Mouse (Mus musculus) right cerebral cortex, postnatal 4 days (tissue): Measurements from ENCODE around the gene Map6.
A peak's percentile ranks its signal among the peaks of the same experiment; 100 is the strongest.

Source experiments
- DNase-seq: peaks from one replicate; pipeline ENCODE4 v3.0.0-alpha.2; 2022

The Map6 gene

DNA sequence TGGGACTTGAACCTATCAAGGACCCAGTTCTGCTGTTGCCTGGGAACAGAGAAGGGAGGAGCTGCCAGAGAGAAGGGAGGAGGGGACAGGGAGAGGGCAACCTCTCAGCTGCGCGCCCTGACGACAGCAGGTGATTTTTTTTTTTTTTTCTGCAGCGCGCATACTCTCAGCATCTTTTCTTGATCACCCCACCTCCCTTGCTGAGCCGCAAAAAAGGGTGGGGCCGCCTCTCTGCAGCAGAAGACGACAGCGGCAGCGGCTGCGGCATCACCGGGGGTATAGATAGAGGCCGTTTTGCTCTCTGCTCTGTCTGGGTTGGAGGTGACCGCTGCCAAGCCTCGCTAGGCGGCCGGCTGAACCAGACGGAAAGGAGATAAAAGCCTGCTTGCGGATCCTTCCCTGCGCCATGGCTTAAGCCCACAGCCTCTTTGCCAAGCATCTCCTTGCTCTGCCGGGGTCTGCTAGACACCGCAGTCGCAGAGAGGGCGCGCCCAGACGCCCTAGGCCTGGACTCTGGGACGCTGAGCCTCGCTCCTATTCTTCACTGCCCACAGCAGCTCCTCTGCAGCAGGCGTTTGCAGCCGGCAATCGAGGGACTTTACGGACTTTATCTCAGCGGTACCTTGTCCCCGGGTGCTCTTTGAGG, at the start of gene Map6:
TSS of gene Map6 (plus strand) at position 197 of the 646 bp plus-strand sequence.
- peak; percentile 68 for DNase-seq

DNA sequence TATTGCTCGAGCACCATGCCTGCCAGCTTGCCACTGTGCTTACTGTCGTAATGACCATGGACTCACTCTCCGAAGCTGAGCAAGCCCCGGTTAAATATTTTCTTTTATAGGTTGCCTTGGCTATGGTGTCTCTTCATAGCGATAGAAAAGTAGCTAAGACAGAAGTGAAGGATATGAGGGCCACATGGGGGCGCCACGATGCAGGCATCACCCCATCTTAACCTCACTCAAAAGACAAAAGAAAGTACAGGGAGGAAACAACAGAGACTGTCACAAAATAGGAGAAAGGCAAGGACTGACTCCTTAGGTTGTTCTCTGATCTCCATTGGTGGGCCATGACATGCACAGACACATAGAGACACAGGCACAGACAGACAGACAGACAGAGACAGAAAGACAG, 43.0 kb upstream of the Map6 start:
- no peak for DNase-seq

DNA sequence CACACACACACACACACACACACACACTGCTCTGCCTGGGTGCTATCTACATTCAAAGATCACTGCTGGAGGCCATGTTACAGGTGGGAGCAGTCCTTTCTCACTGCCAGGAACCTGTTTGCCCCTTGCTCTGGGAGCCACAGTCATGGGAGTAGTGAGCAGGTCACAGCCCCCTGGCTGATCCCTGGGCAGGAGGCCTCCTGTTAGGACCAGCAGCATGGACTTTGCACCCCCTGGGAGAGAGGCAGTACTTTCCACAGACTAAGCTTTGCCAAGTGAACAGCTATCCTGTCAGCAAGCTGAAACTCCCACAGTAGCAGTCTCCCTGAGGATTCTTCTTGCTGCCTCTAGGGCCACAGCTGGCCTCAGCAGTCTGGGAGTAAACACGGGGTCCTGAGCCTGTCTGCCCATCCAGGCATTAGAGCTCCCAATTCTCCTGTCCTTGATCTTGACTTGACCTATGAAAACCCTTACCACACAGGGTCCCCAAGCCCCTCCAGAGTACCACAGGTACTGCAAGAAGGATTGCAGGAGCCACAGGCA, 42.5 kb upstream of the Map6 start:
- no peak for DNase-seq

DNA sequence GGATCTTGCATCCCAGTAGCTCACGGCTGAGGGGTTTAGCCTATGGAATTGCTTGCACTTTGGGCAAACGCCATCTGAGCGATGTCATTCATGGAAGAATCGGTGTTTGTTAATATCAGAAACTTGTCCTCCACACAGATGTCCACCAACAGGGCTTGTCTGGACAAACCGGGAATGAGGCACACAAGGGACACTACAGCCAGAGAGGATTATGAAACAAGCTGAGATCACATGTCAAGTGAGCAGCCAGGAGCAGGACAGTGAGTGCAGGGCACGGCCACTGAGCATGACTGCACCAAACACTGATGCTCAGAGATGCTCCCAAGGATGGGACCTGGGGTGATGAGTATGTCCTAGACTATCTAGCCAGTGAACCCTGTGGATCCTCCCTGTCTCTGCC, 41.8 kb upstream of the Map6 start:
- DNase-seq, result no peak

DNA sequence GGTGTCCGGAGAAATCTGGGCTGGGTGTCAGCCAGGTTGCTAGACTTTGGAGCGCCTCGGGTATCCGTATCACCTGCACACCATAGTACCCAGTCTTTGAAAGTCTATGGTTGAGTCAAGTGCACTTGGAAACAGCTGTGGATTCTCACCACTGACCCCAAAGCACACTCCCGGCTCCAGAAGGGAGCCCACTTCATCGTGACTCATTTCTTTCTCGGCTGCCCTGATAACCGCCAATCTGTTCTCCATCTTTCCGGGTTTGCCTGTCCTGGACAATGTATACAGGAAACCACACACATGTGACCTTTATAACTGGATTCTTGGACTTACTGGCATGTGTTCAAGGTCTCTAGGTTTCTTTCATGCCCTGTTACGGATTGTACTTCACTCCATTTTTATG, 40.6 kb upstream of the Map6 start:
- no peak for DNase-seq

DNA sequence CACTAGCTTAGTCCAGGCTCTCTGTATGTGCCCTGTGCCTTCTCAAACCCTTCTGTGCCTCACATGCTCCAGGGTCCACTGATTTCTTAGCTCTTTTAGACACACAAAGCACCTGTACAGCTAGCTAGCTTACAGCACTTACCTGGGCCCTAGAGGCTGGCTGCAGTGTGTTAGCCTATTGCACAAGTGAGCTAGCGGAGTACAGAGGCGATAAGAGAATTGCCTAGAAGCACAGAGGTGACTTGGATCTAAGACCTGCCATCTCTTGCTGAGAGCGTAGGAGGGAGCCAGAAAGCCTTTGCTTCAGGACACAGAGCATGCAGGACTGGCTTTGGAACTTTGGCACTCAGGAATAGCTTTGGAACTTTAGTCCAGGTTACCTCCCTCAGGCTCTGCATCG, 40.0 kb upstream of the Map6 start:
- no peak for DNase-seq

DNA sequence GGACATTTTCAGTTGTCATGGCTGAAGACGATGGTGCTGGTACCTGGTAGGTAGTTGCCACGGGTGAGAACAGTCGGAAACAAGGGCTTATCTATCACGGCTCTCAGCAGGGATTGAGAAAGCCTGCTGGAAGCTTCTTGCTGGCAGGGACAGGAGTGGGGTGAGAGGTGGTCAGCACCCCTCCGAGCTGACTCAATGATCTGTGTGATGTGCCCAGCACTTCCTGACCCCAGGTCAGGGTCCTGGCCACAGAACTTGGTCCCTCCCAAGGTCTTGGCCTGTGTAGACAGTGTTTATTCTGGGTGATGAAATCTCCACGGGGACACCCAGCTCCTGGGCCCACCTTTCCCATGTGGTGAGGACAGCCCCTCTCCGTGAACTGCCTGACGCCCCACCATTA, 38.4 kb upstream of the Map6 start:
- DNase-seq, result no peak

DNA sequence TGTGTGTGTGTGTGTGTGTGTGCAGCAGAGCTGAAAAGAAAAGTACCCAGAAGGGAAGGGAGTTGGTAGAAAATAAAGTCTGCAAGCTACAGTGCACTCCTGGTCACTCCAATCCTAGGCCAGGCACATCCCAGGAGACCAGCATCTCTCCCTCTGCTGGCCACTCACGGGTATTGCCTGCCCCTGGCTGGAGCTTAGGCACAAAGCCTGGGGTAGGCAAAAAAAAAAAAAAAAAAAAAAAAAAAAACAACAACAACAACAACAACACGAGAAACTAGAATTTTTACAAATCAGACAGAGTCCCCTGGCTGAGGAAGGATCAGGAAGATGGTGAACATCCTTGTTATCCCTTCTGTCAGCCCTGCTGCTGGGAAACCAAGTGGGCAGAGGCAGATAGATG, 37.8 kb upstream of the Map6 start:
- DNase-seq, result no peak

DNA sequence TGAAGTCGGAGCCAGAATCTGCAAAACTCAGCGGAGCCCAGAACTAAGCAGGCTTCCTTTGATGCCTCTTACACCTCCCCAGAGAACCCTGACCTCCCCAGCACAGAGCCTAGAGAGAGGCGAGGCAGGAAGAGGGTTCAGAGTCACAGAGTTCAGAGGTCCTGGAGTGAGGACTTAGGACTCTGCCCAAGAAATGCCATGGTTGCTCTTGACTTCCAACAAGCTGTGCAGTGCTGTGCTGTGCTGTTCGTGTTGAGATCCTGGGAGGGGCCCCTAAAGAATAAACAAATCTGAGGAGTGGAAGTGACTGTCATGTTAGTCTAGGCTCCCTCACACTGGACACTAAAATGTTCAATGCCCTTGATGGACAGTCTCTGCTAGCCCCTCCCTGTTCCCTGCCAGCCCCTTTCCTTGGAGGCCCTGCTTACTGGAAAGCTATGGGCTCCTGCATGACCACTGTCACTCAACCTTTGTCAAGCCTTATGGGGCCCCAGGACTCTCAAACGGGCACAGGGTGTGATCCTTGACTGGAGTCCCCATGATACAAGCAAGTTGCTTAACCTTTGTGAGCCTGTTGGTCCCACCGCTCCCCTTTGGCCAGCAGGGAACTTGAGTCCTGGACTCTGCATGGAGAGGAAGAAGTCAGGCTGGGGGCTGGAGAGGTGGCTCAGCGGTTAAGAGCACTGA, 37.0 kb upstream of the Map6 start:
- DNase-seq, result no peak

DNA sequence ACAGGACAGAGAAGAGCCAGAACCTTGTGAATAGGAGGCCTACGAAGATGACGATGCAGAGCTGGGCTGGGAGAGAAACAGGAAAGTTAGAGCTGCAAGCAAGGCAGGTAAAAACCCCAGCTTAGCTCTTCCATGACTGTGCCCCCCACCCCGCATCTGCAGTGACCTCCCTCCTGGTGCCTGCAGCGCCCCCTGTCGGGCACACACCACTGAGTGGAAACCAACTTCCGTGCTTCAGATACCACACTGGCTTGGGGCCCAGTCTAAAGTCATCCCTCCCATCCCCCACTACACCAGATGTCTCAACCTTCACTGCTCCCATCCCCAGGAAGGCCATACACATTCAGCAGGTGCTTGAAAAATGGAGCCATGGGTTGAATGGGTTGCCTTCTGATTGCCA, 34.7 kb upstream of the Map6 start:
- DNase-seq, result no peak

DNA sequence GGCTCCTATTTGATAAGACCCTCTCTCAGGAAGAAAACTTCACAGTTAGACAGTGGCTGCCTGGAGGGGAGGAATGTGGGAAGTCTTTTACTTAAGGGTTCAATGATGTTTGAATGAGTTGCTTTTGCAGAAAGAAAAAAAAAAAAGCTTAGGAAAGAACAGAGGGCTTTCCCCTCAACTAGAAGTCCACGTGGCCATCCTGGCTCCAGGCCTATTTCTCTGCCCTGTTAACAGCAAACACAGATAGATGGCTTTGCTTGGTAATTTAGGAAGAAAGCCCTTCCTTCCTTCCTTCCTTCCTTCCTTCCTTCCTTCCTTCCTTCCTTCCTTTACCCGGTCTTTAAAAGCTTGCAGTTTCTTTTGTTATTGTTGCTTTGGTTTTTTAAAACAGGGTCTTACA, 32.3 kb upstream of the Map6 start:
- DNase-seq, result no peak

DNA sequence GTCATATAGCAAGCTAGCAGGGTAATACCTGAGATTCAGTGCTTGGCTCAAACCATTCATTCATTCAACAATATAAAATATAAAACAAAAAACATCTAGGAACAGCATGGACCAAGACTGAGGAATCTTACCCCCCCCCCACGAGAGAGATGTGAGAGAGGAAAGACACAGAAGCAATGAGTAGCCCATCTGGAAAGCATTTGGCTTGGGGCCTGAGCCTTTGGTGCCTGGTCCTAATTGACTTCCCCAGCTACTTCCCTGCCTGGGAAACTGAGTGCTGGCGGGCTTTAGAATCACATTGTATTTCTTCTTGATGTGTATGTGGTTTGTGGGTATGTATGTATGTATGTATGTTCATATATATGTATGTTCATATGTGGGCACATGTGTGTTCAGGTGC, 31.6 kb upstream of the Map6 start:
- no peak for DNase-seq

DNA sequence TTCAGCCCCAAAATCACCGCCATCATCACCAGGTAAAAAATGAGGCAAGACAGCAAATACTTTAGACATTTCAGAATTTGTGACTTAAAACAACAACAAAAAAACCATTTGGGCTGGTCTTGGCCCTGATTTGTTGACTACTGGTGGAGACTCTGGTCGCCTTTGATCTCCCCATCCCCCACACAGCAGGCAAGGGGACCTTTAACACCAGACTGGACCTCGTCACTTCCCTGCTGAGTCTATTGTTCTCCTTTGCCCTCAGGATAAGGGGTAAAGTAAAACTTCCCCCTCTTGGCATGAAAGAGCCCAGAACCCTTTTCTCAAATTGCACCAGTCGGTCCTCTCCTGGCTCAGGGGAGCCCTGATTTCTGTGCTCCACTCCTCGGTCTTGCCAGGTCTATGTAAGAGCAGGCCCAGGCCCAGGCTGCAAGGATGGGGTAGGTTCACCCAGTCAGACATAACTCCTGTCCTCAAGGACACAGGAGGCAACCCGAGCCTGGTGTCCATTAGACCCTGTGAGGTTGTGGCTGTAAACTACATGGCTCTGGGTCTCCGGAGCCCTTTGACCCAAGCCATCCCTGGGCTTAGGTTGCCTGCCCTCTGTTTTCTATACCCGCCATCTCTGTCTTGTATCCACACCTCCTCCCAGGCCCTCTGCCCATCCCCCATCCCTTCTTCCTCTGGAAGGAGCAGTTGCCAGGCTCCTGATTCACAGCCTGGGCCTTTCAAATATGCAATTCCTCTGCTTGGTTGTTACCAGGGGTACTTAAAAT, 30.2 kb upstream of the Map6 start:
- no peak for DNase-seq

DNA sequence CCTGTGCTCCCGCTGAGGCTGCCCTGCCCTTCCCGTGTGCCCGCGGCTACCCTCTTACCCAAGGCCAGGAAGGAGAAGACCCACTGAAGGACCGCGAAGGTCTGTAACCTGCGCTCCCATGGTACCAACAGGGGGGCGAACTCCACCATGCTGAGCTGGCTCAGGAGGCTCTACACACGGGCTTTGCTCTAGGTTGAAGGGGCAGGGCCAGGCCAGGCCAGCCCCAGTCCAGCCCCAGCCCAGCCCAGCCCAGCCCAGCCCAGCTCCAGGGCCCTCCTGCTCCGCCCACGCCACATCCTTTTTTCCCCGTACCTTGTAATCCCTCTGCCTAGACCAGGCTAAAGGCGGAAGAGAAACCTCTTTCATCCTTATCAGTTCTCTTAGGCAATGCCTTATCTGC, 28.8 kb upstream of the Map6 start, which contains the start of gene Mogat2:
TSS of gene Mogat2 (minus strand) at position 203 of the 400 bp plus-strand sequence.
- DNase-seq, result no peak

DNA sequence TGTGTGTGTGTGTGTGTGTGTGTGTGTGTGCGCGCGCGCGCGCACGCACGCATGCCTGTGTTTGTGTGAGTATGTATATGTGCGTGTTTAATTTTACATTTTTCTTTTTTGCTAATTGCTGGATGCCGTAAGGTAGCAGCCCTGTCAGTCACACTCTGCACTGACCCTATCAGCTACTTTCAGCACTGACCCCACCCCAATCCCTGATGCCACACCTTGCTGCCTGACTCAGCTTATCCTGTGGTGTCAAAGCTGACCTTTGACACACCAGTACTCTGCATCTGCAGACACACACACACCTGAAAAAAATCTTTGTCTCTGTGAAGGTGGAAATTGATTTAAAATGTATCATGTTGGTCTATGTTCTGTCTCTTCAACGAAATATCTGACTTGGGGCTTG, 25.1 kb upstream of the Map6 start:
- DNase-seq, result no peak

DNA sequence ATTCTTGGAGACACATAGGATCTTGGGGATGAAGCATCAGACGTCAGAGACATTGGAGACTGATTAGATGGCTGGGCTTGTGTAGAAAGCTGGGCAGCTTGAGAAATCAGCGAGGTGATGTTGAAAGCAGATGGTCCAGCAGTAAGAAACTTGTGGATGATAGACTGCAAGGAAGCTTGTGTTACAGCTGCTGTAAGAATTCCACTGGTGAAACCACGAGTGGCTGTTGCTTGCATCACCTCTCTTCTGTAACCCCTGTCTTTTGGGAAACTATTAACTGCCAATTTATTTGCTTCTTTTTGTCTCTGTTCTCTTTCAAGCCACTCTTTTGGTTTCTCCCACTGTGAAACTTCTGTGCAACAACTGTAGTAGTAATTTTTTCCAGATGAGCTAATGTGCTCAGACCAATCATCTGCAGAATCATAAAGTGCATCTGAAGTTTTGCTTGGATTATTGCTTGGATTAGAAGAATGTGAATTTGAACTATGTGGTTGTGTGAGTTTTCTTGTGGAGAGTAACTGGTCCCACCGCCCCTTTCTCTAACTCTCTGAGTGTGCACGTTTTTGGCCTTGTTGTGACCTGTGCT, 19.0 kb upstream of the Map6 start:
- no peak for DNase-seq

DNA sequence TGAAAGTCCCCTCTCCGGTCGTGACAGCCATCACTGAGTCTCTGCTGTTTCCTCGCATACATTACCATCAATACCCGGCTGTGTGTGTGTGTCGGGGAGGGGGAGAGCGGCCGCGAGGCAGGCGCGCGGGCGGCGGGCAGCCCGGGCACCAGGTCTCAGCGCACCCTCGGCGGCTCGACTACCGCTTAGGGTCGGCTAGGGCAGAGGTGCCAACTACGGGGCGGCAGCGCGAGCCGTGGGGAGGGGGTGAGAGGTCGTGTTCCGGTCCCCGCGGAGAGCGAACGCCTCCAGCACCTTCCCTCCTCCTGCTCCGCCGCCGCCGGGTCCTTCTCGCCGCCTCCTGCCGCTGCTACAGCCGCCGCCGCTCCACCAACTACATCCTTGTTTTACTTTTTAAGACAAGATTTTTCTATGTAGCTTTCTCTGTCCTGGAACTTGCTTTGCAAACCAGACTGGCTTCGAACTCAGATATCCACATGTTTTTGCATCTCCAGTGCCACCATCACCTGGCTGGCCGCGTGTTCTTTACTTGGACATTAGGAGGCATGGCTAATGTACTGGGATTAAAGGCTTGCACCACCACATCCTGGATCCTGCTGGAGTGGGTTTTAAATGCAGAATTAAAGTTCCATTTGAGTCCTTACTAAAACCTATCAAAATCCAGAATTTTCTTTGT, 18.2 kb upstream of the Map6 start:
- no peak for DNase-seq

DNA sequence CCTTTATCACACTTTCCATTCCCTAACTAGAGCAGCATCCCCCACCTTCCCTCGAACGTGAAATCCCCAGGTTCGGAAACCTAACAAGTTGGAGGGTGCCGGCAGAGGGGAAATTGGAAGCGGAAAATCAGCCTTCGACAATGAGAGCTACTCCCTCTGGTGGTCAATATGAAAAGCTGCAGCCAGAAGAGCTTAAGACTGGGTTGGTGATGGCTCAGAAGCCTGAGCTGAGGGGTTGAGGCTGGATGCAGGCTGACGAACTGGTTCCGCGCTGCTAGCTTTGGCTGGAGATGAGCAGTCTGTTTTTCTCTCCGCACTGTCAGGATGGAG, 17.7 kb upstream of the Map6 start:
- DNase-seq, result peak; percentile 33

DNA sequence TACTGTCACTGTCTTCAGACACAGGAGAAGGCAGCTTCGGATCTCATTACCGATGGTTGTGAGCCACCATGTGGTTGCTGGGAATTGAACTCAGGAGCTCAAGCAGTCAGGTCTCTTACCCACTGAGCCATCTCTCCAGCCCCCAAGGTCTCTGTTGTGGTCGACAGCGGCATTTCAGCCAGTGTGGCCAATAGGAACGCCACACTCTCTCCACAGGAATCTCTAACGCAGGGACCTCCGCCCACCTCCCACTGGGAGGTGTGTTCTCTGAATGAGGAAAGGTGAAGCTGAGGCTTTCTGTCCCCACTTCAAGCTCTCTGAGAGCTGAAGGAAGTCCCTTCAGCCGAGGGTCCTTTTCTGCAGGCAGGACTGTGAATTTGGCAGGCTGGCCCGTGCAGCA, 16.9 kb upstream of the Map6 start:
- no peak for DNase-seq

DNA sequence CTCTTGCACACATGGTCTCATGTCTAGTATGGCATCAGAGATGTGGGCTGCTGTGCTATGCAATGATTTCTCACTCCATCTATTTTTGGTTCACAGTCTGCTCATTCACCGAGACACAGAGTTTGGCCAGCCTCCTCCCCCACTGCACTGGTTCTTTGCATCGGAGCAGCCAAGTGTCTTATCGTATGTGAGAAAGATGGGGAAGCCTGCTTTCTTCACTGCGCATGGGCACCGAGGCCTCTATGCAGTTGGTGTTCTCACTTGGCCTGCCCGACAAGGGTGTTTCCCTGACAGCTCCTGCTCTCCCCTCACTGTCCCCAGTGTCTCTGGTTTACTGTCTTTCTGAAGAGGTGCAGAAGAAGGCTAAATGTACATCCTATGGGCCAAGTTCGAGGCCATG, 12.2 kb upstream of the Map6 start:
- peak; percentile 40 for DNase-seq

DNA sequence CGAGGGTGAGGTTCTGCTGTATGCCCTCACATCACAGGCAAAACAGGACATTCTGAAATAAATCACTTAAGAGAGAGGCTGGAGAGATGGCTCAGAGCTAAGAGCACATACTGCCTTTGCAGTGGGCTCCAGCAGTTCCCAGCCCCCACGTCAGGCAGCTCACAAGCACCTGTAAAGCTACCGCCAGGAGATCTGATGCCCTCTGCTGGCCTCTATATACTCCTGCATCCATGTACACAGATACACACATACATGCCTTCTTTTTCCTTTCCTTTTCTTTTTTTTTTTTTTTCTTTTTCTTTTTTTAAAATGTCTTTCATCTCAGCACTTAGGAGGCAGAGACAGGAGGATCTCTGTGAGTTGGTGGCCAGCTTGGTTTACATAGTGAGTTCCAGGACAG, 5.3 kb upstream of the Map6 start:
- DNase-seq, result no peak

DNA sequence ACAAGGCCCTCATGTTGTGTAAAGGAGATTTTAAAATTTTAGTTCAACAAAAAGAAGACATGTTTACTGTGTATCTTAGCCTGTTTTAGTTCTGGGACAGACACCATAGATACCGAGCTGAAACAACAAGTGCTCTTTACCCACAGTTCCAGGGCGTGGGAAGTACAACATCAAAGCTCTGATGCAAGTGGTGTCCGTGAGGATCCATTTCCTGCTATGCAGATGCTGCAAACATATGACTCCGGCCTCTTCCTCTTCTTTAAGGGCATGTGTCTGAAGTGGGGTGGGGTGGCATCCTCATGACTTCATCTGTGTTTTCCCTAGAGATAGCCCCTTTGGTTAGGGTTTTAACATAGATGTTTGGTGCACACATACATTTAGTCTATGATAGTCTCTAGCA, 3.7 kb upstream of the Map6 start:
- DNase-seq, result no peak

DNA sequence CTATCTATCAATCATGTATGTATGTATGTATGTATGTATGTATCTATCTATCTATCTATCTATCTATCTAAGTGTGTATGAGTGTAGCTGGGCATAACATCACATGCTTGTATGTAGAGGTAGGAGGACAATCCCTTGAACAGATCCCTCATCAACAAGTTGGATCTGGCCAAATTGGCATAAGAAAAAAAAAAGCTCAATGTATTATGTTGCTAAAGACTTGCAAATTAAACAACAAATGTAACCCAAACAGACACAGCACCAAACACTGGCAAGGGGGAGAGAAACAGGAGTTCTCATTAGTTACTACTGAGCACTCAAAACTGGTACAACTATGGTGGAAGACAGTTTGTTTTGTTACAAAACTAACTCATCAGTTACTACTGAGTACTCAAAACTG, 2.6 kb upstream of the Map6 start:
- no peak for DNase-seq
